Mouse (Mus musculus) heart, embryonic 16.5 days (tissue): ENCODE results near the gene Tprkb. TPM values are rescaled to one million over a fixed set of nuclear protein-coding genes. Genes with fewer than 3 reads are reported as not detected.
"Not testable (repeated sequence)": the region's sequence is repeated elsewhere in the genome, so short reads cannot be mapped to it uniquely, and the experiment has no call there.

Source experiments
- ATAC-seq: fragments of 200-750 bp; cut with Nextera tagmentation; replicated peaks from 2 replicates; pipeline ENCODE4 v1.8.0; 2017; ENCODE audit warnings: moderate number of reproducible peaks; ENCODE audit not compliant: insufficient read depth, low FRiP score; ENCODE audit errors: extremely low read depth
- H3K27ac ChIP-seq: fragments of 300-500 bp; sonication (generic); 2 replicates; pipeline ENCODE4 v1.5.1; 2014; ENCODE audit warnings: mild to moderate bottlenecking, low read length, control low read depth, moderate library complexity
- H3K27me3 ChIP-seq: fragments of 300-500 bp; sonication (generic); 2 replicates; pipeline ENCODE4 v1.6.1; 2014; ENCODE audit warnings: low read length, mixed read lengths; ENCODE audit not compliant: control insufficient read depth, insufficient read depth
- H3K36me3 ChIP-seq: fragments of 300-500 bp; sonication (generic); 2 replicates; pipeline ENCODE4 v1.6.1; 2014; ENCODE audit not compliant: control insufficient read depth, insufficient read depth
- H3K4me1 ChIP-seq: fragments of 300-500 bp; sonication (generic); 2 replicates; pipeline ENCODE4 v1.6.1; 2014; ENCODE audit warnings: low read length, mixed read lengths; ENCODE audit not compliant: control insufficient read depth, insufficient read depth
- H3K4me2 ChIP-seq: fragments of 300-500 bp; sonication (generic); 2 replicates; pipeline ENCODE4 v1.6.1; 2014; ENCODE audit warnings: low read depth, mild to moderate bottlenecking, control low read depth, low read length
- H3K4me3 ChIP-seq: fragments of 300-500 bp; sonication (generic); 2 replicates; pipeline ENCODE4 v1.5.1; 2014; ENCODE audit warnings: mild to moderate bottlenecking, control low read depth, low read length
- H3K9ac ChIP-seq: fragments of 300-500 bp; sonication (generic); 2 replicates; pipeline ENCODE4 v1.6.1; 2014; ENCODE audit warnings: low read length, control low read depth
- H3K9me3 ChIP-seq: fragments of 300-500 bp; sonication (generic); replicated peaks from 2 replicates; pipeline ENCODE4 v1.6.1; 2016; ENCODE audit warnings: low read length; ENCODE audit not compliant: control insufficient read depth
- WGBS: fragments of 180-500 bp; shearing (Covaris S2); extraction: QIAGEN DNeasy Blood & Tissue Kit; methylation state at CpG from one replicate; pipeline ENCODE4 v1.1.7; 2014; 5-methylcytosine and 5-hydroxymethylcytosine counted together
- polyA plus RNA-seq: library from polyadenylated mRNA; unstranded; fragments of >200 nt; fragmentation: Nextera tagmentation; extraction: Ambion mirVana; gene quantifications from 2 replicates; pipeline ENCODE4 v1.2.1, GENCODE M21; 2015

The Tprkb gene
- polyA plus RNA-seq, result 20.8 and 23.1 TPM in 2 replicates

DNA sequence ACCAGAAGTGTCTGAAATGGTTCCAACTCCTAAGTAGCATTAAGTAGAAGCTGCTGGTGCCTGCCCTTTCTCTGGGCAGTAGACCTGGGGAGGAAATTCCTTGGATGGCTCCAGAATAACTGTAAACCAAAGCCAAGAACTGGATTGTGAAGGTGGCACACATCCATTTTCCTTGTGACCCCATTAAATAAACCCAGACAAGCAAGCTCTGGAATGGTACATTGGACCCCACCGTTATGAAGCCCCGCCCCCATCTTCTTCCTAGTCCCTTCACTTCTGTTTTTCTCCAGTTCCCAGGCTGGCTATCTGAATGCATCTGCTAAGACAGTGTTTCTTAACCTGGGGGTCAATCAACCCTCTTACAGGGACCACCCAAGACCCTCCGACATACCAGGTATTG, at the start of gene Tprkb:
Tprkb (plus strand) TSS at position 279 of the 400 bp plus-strand sequence.
- H3K9me3 ChIP-seq, result no peaks in the 10 kb centered on the region
- H3K27ac ChIP-seq, result no peak within 1 kb of the TSS
- 80% methylated on average over 3 of the region's 3 CpGs for WGBS
- H3K4me3 ChIP-seq, result no peak within 1 kb of the TSS
- no peak within 1 kb of the TSS for H3K9ac ChIP-seq
- H3K4me1 ChIP-seq, result peaks cover 9% of the 10 kb centered on the region
- H3K36me3 ChIP-seq, result no peaks in the 10 kb centered on the region
- ATAC-seq, result no peak
- H3K4me2 ChIP-seq, result no peak within 1 kb of the TSS
- H3K27me3 ChIP-seq, result no peaks in the 10 kb centered on the region

DNA sequence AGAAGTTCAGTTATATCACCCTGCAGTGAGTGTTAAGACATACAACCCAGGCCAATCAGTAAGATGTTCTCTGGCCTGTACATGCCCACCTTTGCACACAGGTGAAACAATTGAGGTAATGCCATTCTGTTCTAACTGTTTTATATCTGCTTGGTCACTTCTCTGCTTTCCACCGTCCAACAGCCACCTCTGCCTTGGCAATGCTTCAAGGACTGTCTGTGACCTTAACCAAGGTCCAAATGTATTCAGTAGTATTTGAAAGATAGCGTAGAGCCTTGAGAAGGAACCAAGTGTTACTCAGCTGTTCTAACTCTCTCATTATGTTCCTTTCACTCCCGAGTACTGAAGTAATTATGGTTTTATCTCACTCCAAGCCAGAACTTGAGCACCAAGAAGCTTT, 49.1 kb upstream of the Tprkb start:
- no peaks in the 10 kb centered on the region for H3K36me3 ChIP-seq
- no peak overlapping the region for H3K27ac ChIP-seq
- H3K4me3 ChIP-seq, result no peak overlapping the region
- H3K9ac ChIP-seq, result no peak overlapping the region
- ATAC-seq, result no peak
- no peaks in the 10 kb centered on the region for H3K4me1 ChIP-seq
- 59% methylated on average over 3 of the region's 3 CpGs for WGBS
- H3K9me3 ChIP-seq, result no peaks in the 10 kb centered on the region
- no peaks in the 10 kb centered on the region for H3K27me3 ChIP-seq
- H3K4me2 ChIP-seq, result no peak overlapping the region

DNA sequence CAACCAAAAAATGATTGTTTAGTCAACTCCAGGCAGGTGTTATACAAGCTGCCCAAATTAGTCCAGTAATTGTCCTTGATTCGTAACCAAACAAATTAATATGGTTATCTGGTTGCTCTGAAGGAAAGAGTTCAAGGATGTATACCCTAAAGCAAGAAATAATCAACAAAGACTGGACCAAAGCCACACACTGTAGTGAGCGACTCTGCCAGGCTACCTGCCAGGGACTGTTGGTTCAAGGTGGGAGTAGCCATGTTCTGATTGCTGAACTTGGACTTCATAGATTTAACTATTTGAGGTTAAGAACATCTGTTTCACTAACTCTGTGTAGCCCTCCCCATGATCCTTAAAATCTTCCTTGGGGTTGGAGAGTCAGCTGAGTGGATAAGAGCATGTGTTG, 48.5 kb upstream of the Tprkb start:
- no peaks in the 10 kb centered on the region for H3K27me3 ChIP-seq
- H3K4me1 ChIP-seq, result no peaks in the 10 kb centered on the region
- H3K4me3 ChIP-seq, result no peak overlapping the region
- H3K27ac ChIP-seq, result no peak overlapping the region
- H3K4me2 ChIP-seq, result no peak overlapping the region
- 82% methylated on average over 2 of the region's 2 CpGs for WGBS
- no peak overlapping the region for H3K9ac ChIP-seq
- no peaks in the 10 kb centered on the region for H3K36me3 ChIP-seq
- no peaks in the 10 kb centered on the region for H3K9me3 ChIP-seq
- ATAC-seq, result no peak

DNA sequence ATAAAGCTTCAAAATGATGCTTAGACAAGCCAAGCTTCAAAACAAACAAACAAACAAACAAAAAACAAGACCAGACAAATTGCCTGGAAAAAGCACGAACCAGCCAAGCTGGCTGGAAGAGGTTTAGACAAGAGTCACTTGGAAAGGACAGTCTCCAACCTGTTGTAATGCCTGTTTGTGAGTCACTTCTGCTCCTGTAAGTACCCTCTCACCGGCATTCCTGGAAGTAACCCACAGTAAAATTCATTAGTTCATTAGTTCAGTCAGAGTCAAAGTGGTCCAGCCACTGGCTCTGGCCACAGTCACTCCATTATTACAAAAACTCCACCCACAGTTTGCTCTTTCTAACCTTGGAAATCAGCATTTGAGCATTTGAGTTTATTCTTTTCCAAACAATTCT, 47.8 kb upstream of the Tprkb start:
- H3K27ac ChIP-seq, result no peak overlapping the region
- no peak overlapping the region for H3K4me2 ChIP-seq
- H3K4me3 ChIP-seq, result no peak overlapping the region
- no peak overlapping the region for H3K9ac ChIP-seq
- H3K4me1 ChIP-seq, result no peaks in the 10 kb centered on the region
- no peak for ATAC-seq
- WGBS, result 90% methylated on average over 2 of the region's 2 CpGs
- H3K9me3 ChIP-seq, result no peaks in the 10 kb centered on the region
- no peaks in the 10 kb centered on the region for H3K27me3 ChIP-seq
- H3K36me3 ChIP-seq, result no peaks in the 10 kb centered on the region

DNA sequence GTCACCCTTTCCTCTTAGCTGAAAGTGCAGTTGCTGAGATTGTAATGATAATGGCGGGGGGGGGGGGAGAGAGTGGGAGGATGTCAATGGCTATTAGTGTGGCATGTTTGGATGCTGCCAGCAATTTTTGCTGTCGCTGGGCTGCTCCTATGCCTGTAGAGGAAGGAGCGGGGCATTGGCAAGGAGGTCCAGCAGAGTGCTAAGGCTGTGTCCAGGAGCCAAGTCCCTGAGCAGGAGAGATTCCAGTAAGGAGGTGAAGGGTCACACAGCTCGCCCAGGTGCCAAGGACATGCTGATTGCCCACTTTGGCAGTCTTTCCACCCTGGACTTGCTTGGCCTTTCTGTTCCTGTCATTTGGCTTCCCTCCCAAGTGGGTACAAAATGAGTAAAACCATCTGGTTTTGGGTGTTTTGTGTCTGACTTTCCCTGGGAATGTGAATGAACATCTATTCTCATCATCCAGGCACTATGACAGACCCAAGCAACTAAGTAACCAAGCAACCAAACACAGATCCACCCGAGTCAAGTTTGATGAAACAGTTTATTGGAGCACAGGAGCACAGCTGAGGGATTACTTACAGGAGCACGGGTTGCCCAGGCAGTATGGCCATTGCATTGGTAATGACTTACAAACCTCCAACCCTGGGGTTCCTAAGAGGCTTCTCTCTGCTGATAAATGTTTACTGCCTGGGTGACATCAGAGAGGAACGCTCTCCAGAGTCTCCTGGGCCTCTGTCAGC, 46.6 kb upstream of the Tprkb start:
- H3K27me3 ChIP-seq, H3K4me1 ChIP-seq, H3K4me2 ChIP-seq, H3K9ac ChIP-seq, H3K9me3 ChIP-seq, ATAC-seq, H3K36me3 ChIP-seq, H3K27ac ChIP-seq, H3K4me3 ChIP-seq: not testable (repeated sequence)
- WGBS, result 68% methylated on average over 6 of the region's 7 CpGs

DNA sequence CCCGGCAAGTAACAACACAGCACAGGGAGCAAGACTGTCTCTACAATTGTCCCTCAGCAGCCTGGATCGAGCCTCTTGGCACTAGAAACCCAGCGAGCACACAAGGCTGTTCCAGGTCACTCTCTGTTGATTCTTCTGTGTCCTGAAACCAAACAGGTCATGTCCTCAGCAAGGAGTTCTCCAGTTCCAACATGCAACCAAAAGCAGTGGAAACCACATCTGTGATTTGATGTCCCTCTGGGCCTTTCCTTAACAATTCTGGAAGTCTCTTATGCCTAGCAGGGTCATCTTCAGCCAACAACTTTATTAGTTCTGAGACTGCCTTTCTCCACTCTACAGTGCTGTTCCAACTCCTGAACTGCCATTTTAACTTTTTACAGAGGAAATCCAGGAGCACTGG, 45.5 kb upstream of the Tprkb start:
- H3K36me3 ChIP-seq, ATAC-seq, H3K27me3 ChIP-seq, H3K9ac ChIP-seq, H3K4me3 ChIP-seq, H3K4me2 ChIP-seq, H3K4me1 ChIP-seq, H3K9me3 ChIP-seq, H3K27ac ChIP-seq: not testable (repeated sequence)
- WGBS, result 82% methylated on average over 3 of the region's 3 CpGs

DNA sequence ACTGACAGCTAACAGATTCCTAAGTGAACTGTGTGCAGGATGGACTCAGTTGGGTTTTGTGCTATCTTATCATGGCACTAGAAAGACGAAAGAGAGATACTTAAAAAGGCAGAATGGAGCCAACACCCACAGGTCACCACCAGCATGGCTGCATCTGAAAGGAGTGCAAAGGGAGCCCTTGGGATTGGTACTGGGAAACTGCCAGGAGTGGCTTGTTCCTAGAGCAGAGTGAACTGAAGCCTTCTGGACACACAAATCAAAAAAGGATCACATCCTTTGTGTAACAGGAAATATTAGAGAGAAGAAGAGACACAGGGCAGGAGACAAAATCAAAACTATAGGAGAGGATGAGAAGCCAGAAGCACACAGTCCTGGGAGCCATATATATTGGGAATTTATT, 44.7 kb upstream of the Tprkb start:
- H3K36me3 ChIP-seq, H3K4me1 ChIP-seq, H3K9me3 ChIP-seq, H3K9ac ChIP-seq, H3K4me2 ChIP-seq, H3K4me3 ChIP-seq, H3K27me3 ChIP-seq, ATAC-seq, H3K27ac ChIP-seq: not testable (repeated sequence)
- WGBS, result 10% methylated on average over 1 of the region's 1 CpGs

DNA sequence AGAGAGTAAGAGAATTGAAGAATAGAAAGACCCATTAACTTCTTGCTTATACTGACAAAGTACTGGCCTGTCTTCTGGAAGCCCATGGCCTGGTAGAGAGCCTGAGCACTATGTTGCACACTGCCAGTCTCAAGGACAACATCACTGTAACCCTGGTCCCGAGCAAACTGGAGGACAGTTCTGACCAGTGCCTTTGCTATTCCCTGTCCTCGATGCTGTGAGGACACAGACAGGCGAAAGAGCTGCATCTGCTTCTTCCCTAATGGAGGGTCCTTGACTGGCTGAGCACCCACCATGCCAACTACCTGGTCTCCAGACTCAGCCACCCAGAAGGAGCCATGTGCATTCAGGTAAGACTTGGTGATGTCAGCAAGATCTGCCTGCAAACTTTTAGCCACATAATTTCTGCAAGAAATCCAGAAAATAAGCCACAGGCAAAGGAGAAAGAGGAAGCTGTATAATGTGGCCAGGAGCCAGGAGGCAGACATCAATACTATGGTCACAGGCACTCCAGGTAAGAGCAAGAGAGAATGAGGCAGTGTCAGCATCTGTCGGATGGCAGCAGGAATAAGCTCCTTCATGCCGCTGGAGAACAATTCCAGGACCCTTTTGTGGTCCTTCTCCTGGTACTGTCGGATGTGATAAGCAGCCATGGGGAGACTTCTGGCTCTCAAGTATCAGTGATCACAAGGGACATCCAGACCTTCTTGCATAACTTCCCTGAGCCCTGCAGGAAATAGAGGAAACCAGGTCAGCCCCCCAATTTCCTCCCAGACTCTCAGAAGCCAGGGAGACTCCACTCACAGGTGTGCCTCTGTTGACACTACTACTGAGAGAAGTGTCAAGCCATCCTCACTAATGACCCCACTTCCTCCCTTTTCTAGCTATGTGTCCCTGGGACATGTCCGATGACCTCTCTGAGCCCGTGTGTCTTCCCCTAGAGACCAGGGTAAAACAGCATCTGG, 43.7 kb upstream of the Tprkb start:
- WGBS, result 57% methylated on average over 8 of the region's 8 CpGs
- Histone ChIP-seq H3K4me2 (no peak overlapping the region), H3K4me1 (no peaks in the 10 kb centered on the region)

DNA sequence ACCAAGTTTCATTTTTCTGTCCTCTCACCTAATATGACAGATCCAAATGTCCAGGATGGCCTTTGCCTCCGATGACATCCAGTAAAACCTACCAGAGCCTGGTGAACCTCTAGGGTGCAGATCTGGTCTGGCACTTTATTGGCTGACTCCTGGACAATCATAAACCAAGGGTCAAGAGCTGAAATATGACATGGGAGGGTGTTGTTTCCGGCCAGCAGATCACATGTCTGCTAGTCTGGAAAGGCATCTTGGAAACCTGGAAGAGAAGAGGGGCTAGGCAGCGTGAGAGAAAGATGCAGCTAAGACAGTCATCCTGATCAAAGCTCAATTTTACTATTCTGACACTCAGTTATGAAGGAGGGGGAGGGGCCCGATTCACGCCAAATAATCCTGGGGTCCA, 42.7 kb upstream of the Tprkb start, which contains the start of gene Nat8f2:
Nat8f2 (minus strand) TSS at position 153 of the 400 bp plus-strand sequence.
- not testable (repeated sequence) for ATAC-seq, H3K4me1 ChIP-seq
- 80% methylated on average over 5 of the region's 5 CpGs for WGBS

More for the DNA sequence above, 43.7 kb upstream of the Tprkb start:
- Histone ChIP-seq H3K9ac (no peak overlapping the region), H3K36me3 (no peaks in the 10 kb centered on the region), H3K27ac (no peak overlapping the region), H3K27me3 (no peaks in the 10 kb centered on the region), H3K4me3 (no peak overlapping the region), H3K9me3 (no peaks in the 10 kb centered on the region)
- no peak for ATAC-seq

More for the DNA sequence above, 42.7 kb upstream of the Tprkb start, which contains the start of gene Nat8f2:
- H3K36me3 ChIP-seq, H3K4me3 ChIP-seq, H3K9me3 ChIP-seq, H3K9ac ChIP-seq, H3K27ac ChIP-seq, H3K27me3 ChIP-seq, H3K4me2 ChIP-seq: not testable (repeated sequence)
